Mouse (Mus musculus): ENCODE data around the gene Nprl3.

GRCm38 (mm10) chr11:32230220-32230619 lies 37.3 kb downstream of the Nprl3 start:
- no peak; the same call in 1 of the 2 replicates for TF ChIP-seq CTCF (IDR thresholded peaks at IDR 0.05)
- no peak for TF ChIP-seq EP300 (IDR thresholded peaks at IDR 0.05)
